Mouse (Mus musculus): ENCODE measurements around the gene Tceanc2.
"Not testable (repeated sequence)": the region's sequence is repeated elsewhere in the genome, so short reads cannot be mapped to it uniquely, and the experiment has no call there.

Tceanc2 gene

DNA sequence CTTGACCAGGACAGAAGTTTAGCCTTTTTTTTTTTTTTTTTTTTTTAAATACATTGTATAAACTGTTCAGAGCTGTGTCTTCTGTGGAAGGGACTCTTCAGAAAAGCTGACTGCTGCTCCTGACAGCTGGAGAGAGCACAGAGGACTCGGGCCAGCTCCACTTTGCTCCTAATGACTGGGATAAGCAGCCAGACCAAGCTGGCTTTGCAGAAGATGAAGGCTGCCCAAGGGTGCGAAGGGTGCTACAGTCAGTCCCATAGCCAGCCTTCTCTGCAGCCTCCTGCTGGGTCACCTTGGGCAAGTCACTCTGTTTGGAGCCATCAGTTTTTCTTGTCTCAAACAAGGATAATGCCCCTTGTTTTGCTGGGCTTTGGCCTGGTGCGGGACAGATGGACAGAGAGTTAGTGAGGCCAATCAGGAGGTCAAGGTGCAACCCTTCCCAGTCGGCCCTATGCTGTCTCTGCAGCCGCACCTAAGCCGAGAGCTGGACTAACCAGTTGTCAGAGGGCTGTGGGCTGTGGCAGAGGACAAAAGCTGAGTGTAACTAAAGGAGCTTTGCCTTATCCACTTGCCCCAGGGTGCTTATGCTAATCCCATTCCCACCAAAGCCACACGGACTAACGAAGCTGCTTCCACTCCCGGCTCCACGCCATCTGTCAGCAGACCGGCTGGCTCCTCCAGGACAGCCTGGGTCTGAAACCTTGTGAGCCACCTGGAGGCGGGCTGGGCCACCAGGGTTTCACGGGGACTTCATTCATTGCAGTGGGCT is 50.8 kb downstream of the Tceanc2 start:
- peak; percentile 31 for DNase-seq (ENCODE audit: low read depth, low spot score)

DNA sequence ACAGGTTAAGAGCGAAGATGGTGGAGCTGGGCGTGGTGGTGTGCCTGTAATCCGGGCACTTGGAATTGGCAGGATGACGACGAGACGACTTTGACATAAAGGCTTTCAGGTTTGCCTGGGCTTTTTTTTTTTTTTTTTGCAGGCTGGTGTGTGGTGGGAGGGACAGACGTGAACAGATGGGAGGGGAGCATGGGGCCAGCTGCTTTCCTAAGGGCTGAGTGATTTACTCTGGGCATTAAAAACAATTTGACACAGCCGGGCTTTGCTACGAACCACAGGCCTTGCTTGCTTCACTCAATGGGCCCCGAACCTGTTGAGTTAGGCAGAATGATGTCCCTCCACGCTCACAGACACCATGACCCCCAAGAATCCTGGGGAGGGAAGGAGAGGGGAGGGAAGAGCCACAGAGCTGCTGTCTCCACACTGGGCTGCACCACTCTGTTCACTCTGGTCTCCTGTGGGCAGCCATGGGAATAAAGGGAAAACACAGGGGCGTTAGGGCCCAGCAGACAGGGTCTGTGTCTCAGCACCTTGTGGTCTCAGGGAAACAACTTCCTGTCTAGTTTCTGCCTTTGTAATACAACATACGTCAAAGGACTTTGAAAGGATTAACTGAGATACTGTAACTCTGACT is 51.9 kb downstream of the Tceanc2 start:
- DNase-seq (ENCODE audit: low read depth, low spot score), result no peak

DNA sequence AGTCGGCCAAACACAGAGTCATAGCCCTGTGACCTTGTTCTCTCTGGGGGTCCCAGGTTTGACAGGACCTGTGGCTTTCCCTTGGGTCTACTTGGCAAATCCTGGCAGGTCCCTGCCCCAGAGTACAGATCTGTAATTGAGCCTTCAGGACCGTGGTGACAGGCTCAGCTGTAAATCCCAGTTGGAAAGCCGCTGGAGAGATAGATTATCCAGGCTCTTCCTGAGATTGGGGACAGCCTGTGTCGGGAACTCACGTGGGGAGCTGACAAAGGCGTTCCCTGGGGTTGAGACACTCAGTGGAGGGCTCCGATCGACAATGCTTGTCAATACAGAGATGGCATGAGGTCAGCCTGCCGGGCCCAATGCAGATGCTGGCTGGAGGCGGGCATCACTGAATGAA is 52.5 kb downstream of the Tceanc2 start:
- DNase-seq (ENCODE audit: low read depth, low spot score), result no peak

DNA sequence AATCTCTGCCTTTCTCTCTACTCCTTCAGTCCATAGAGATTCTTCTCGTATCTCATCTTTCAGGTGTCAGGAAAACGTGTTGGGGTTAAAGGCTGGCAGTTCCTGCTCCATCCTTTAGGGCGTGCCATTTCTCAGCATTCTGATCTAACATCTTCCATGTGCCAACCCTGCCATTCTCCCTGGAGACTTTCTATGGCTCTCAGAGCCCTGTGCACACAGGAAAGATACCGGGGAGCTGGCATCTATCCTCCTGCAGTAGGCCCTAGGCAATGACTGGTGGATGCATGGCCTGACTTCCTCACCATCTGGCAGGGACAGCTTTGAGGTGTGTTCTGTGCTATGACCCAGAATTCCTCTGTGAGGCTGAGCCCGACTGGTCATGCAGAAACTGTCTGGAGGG is 53.8 kb downstream of the Tceanc2 start:
- DNase-seq (ENCODE audit: low read depth, low spot score), result no peak

DNA sequence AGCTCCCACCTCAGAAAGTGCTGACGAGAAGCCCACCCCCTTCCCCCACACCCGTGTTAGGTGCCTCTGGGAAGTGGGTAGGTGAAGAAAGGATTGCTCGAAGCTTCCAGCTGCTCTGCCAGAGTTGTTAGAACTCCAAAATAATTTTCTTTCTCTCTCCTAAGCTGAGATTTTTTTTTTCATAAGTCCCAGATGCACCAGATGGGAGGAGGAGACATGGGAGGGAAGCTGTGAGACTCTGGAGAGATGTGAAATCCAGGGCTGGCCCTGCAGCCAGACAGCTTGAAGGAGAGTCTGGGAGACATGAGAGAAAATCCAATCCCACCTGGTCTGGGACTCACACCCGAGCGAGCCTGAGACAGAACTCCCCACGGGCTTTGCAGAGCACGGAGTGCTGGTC is 54.5 kb downstream of the Tceanc2 start:
- no peak for DNase-seq (ENCODE audit: low read depth, low spot score)

DNA sequence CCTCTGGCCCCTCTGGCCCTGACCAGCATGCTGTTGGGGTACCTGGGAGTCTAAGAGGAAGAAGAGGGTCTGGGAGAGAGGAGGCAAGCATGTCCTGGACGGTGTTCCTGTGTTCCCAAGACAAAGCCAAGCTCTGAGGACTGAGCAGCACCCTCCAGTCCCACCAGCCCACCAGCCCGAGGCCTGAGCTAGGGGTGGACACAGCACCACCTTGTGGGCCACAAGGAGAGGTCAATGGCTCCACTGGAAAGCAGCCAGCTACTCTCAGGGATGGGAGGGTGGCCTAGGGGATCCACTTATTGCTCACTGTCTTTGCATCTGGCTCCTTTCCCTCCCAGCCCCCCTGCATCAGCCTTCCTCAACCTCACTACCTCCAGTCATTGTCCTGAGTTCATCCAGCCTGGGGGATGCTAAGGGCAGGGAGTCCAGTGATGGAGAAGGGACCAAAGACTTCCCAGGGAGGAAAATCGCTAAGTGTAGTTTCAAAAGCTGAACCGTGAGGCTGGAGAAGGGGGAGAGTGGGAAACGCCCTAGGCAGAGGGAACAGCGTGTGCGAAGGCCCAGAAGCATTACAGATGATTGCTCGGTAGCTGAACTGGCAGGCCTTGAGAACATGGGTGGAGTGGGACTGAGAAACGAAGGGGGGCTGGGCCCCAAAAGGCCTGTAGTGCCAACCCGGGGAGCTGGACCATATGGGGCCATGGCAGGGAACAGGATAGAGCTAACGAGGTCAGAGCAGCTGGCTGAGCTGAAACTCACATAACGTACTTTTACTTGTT is 57.6 kb downstream of the Tceanc2 start:
- peak; percentile 26 for DNase-seq (ENCODE audit: low read depth, low spot score)

DNA sequence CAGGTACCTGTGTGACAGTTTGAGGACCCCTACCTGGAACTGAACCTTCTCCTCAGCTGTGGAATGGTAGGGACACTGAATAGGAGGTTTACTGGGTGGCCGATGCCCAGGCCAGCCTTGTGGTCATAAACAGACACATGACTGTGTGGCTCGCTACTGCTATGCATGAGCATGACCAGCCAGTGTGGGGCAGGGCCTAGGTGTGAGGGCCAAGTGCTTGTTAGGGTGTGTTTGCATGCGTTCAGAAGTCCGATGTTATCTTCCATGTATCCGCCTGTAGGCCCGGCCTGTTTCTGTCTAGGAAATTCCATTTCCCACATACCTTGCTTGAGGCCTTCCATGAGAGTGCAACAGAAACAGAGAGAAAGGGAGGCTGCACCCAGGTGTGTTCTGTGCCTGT is 58.2 kb downstream of the Tceanc2 start:
- no peak for DNase-seq (ENCODE audit: low read depth, low spot score)

DNA sequence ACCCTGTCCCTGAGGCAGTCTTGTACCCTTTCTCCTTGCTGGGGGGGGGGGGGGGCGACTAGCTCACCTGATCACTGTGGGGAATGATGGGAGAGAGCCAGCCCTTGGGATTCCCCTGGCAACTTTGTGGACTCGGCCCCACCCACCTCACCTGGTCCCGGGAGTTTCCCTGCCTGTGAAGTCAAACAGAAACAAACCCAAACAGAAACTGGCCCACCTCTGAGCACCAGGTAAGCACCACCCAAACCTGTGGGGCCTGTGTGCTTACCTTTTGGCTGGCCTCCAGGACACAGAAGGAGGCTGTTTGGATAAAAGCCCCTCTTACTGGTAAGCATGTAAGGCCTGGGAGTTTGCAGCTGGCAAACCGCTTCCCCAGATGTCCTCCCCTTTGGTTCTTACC is 59.9 kb downstream of the Tceanc2 start:
- no peak for DNase-seq (ENCODE audit: low read depth, low spot score)

DNA sequence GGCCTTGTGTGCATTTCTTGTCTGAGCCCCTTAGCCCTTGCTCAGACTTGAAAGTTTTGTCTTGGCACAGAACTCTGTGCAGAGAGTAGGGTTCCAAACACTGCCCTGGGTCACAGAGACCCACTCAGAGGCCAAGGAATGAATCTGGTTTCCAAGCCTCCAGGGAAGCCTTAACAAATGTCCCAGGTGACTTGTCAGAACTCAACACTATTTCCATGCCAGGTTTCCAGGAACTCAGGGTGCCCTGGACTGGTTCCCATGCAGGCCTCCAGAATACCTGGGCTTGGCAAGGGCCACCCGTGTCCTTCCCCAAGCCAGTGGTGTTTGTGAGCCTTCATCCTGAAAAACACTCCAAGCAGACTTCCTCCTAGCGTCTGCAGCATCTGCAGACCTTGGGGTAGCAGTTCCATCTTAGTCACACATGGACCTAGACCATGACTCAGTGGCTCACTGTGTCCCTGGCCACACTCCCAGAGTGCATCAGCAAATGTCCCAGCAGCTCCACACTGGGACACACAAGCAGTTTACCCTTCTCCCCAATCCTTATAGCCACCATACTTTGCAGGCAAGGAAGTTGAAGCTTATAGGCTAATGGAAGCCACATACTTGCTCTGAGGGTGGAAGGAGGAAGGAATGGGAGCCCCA is 61.1 kb downstream of the Tceanc2 start:
- no peak for DNase-seq (ENCODE audit: low read depth, low spot score)

DNA sequence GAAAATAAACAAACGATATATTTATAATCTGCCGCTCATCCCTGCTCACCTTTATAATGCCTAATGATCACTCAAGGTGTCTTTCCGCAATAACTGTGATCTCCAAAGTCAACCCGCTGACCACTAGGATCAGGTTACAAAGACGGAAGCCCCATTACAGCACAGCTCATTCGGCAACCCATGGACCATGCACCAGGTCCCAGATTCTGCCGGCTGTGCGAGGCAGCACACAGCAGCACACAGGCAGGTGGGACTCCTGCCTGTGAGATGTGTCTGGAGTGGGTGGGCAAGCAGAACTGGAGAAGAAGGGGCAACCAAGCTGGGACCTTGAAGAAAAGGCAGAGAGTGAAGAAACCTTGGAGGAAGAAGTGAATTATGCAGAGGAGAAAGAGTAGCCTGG is 64.6 kb downstream of the Tceanc2 start:
- no peak for DNase-seq (ENCODE audit: low read depth, low spot score)

DNA sequence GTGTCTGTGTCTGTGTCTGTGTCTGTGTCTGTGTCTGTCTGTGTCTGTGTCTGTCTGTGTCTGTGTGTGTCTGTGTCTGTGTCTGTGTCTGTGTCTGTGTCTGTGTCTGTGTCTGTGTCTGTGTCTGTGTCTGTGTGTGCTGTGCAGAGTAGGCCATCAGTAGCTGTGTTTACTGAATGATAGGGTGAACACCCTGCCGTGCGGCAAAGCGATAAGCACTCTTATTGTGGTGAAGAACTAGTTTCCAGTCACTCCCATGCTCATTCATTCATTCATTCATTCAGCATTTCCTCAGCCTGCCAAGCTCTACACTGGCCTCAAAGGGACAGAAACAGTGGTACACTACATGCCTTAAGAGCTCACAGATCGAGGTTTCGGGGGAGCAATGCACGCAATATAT is 69.7 kb downstream of the Tceanc2 start:
- DNase-seq (ENCODE audit: low read depth, low spot score), result not testable (repeated sequence)

DNA sequence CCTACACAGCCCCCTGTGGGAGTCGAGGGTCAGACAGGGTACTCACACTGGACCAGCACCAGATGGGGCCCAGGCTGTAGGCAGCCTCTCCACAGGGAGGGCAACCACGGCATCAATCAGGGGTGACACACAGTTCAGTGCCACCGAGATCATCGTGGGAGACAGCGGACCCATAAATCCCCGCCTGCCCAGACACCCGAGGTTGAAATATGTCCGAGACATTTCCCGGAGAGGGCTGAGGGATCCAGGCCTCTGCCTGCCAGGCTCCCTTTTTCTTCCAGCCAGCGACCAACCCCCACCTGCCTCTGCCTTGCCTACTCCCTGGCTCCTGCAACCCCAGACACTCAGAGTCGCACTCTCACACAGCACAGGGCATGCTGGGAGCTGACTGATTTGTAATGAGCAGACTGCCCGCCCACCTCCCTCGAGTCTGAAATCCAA is 70.6 kb downstream of the Tceanc2 start:
- DNase-seq (ENCODE audit: low read depth, low spot score), result peak; percentile 40

DNA sequence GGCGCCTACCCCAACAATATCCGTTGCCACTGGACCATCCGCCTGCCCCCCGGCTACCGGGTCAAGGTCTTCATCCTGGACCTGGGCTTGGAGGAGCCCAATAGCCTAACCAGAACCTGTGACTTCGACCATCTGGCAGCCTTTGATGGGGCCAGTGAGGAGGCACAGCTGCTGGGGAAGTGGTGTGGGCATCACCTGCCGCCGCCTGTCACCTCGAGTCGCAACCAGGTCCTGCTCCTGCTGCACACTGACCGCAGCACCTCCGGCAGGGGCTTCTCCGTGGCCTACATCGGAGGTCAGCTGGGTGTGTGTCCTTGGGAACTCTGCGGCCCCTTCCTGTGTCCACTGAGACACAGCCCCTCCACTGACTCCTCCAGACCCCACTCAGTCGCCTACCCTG is 72.1 kb downstream of the Tceanc2 start:
- DNase-seq (ENCODE audit: low read depth, low spot score), result no peak

DNA sequence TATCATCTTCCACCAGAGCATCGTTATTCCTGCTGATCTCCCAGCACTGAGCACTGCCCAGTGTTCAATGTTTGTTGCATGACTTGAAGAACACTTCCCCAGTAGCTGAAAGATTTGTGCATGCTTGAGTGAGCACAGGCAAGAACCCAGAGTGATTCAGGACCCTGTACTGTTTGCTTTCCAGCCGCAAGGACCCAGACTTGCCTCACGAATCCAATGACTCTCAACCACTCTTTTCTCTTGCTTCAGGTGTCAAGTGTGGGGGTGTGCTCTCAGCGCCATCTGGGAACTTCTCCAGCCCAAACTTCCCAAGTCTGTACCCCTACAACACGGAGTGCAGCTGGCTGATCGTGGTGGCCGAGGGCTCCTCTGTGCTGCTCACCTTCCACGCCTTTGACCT is 76.7 kb downstream of the Tceanc2 start:
- DNase-seq (ENCODE audit: low read depth, low spot score), result no peak

DNA sequence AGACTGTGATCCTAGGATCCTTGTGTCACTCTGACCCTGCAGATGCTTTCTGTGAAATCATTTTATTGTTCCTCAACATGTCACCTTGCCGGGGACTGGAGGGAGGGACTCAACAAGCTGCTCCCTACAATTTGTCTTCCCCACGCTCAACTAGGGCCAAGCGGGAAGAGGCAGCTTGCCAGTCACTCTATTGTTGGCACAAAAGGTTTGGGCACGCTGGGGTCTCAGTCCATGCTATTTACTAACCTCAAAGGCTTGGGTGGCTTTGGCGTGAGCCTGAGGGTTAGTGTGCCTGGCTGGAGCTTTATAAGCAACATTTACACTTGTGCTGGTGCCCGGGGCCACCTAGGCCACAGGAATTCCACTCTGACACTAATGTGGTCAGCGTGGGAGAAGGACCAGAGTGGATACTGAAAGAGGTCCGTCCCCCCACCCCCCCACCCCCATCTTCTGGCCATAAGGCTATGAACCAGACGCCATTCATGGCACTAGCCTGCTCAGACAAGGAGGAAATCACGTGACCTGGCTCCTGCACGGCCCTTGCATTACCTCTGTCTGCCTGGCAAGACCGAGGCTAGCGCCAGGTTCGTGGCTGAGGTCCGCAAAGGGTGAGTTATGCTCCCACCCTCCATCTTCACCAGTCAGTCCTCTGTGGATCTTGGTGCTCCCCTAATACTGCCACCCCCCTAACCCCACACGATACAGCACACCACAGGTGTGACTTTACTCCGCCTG is 80.0 kb downstream of the Tceanc2 start:
- peak; percentile 43 for DNase-seq (ENCODE audit: low read depth, low spot score)

DNA sequence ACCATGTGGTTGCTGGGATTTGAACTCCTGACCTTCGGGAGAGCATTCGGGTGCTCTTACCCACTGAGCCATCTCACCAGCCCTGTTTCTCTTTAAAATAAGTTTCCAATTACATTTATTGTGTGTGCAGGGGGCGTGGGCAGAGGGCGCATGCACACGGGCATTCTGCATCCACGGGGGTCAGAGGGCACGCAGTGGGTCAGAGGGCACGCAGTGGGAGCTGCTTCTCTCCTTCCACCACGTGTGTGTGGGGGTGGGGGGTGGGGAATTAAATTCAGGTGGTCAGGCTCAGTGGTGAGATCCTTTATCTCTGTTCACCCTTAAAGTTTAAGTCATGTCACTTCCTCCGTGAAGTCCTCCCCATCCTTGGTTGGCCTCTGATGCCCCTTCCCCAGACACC is 80.5 kb downstream of the Tceanc2 start:
- DNase-seq (ENCODE audit: low read depth, low spot score), result no peak

DNA sequence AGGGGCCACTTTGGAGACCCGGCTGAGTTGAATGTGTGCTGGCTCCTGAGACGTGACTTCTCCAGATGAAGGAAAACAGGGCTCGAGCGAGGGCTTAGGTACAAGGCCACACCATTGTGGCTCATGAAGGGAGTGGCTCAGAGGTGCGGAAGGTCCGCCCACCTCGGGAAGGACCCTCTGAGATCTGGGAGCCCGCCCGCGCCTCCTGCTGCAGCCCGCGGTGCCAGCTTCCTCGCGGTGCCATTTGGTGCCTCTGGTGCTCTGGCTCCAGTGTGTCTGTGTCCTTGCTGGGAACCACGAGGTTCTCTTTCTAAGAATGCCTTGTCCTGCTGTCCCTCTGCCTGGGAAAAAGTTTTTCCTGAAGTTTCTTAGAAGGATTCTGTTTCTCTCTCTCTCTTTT is 81.0 kb downstream of the Tceanc2 start:
- peak; percentile 26 for DNase-seq (ENCODE audit: low read depth, low spot score)

DNA sequence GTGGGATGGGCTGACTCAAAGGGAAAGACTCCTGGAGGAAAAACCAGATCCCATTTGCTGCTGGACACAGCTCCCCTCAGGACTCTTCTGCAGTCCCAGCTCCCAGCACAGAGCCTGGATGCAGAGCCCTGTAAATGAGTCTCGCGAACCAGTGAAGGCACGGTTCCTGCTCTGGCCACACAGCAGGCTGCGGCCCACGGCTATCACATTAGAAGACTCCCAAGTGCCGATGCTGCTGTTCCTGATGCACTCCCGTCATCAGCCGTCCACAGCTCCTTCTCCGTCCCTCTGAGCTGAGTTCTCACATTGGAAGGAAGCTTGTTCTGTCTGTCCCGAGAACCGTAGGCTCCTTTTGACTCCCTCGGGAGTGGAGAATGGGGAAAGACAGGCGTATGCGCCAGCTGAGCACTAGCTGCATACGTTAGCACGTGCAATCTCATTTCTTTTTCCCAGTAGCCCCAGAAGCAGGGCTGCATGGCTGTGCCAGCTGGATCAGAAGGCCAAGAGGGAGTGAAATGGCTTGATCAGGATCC is 82.0 kb downstream of the Tceanc2 start, which contains the start of gene Cdcp2:
TSS of gene Cdcp2 (plus strand) at position 51 of the 533 bp plus-strand sequence.
- no peak for DNase-seq (ENCODE audit: low read depth, low spot score)

DNA sequence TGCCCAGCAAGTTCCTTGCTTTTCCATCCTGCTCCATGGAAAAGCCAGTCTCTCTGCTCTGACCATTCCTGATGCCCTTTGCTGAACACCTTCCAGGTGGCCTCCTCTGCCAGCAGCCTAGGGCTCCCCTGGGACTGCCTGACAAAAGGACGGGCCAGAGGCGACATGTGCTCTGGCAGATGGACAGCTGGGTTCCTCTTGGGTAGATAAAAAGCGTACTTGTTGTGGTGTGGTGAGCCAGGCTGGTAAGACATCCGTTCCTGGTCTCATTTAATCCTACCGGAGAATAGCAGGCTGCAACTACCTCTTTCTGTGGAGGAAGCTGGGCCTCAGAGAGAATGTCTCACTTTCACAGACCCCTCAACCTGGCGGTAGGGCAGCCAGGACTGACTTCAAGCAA is 82.9 kb downstream of the Tceanc2 start:
- no peak for DNase-seq (ENCODE audit: low read depth, low spot score)

DNA sequence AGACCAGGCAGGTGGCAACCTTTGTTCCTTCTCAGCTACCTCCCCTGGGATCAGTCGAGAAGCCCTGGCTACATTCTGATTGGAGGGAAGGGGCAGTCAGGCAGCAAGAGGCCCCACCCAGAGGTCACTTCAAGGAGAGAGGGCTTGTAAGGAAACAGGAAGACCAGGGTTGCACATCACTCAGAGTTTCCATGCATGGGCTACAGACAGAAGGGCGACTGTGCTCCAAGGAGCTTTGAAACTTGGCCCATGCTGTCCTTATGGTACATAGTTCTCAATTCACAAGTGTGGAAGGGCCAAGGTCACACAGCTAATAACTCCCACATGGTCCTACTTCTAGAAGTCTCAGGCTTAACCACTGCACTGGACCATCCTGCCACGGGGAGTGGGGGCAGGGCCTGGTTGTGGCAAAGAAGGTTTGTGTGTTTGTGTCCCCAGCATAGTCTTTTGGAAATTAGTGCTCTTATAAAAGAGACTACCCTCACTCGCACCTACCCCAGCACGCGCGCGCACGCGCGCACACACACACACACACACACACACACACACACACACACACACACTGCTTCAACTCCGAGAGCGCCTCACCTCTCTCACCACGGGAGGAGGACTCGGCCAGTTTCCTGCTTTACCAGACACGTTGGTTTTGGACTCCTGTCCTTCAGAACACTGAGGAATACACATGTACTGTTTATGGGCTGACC is 84.3 kb downstream of the Tceanc2 start:
- peak; percentile 53 for DNase-seq (ENCODE audit: low read depth, low spot score)

All from ES-CJ7 (cell line).